8 mouse cellular contexts compared by ENCODE assay signal in genomic region chr13:43172036-43172713, GRCm38 (mm10). TPM values are rescaled to one million over a fixed set of nuclear protein-coding genes. Genes with fewer than 3 reads are reported as not detected.
A peak's percentile ranks its signal among the peaks of the same experiment; 100 is the strongest.
DNase-seq lines count a peak whose midpoint lies in the region; ATAC-seq and TF ChIP-seq lines count a peak whose summit lies in the region.

No protein-coding gene starts in this region.

- 40% methylated on average over 14 of the region's 14 CpGs for WGBS in hindbrain, postnatal 0 days
- 32% methylated on average over 14 of the region's 14 CpGs for WGBS in stomach, postnatal 0 days

- TF ChIP-seq EP300 in stomach, postnatal 0 days (optimal IDR thresholded peaks at IDR 0.05): no peak

- H3K9ac ChIP-seq in hindbrain, postnatal 0 days (replicated peaks; ENCODE audit: low read length): peak overlapping the region; percentile 63; the same call in 1 of the 2 replicates
- H3K9ac ChIP-seq in stomach, postnatal 0 days (ENCODE audit: low read length): no peak overlapping the region; the same call in 1 of the 2 replicates

- peak overlapping the region; percentile 80 for H3K4me3 ChIP-seq in gastrocnemius, adult 2 months
- peak overlapping the region; percentile 91 for H3K4me3 ChIP-seq in E14TG2a.4 (replicated peaks; ENCODE audit: low read length)
- H3K4me3 ChIP-seq in hindbrain, postnatal 0 days (ENCODE audit: low read length): peak overlapping the region; percentile 60
- peak overlapping the region; percentile 61 for H3K4me3 ChIP-seq in stomach, postnatal 0 days (ENCODE audit: low read depth, low read length)

- TF ChIP-seq CTCF in gastrocnemius, adult 2 months (IDR thresholded peaks at IDR 0.05): peak; percentile 9; the same call in 1 of the 2 replicates
- TF ChIP-seq CTCF in E14TG2a.4 (conservative IDR thresholded peaks at IDR 0.05; ENCODE audit: low read length): peak; percentile 18; the same call in 1 of the 2 replicates
- TF ChIP-seq CTCF in hindbrain, postnatal 0 days (IDR thresholded peaks at IDR 0.05; ENCODE audit: low read depth): peak; percentile 53
- TF ChIP-seq CTCF in stomach, postnatal 0 days (IDR thresholded peaks at IDR 0.05; ENCODE audit: low read depth): peak; percentile 64

- peak overlapping the region; percentile 96 for H3K27ac ChIP-seq in gastrocnemius, adult 2 months
- peak overlapping the region; percentile 83 for H3K27ac ChIP-seq in hindbrain, postnatal 0 days
- no peak overlapping the region for H3K27ac ChIP-seq in stomach, postnatal 0 days (replicated peaks)

- no peaks in the 10 kb centered on the region for H3K27me3 ChIP-seq in E14TG2a.4 (ENCODE audit: insufficient read depth, low read length)
- H3K27me3 ChIP-seq in hindbrain, postnatal 0 days (ENCODE audit: insufficient read depth, low read length): no peaks in the 10 kb centered on the region
- H3K27me3 ChIP-seq in stomach, postnatal 0 days (ENCODE audit: control insufficient read depth, insufficient read depth, low read length): no peaks in the 10 kb centered on the region

- peak overlapping the region; percentile 90 for H3K4me2 ChIP-seq in hindbrain, postnatal 0 days (ENCODE audit: low read depth, low read length)
- peak overlapping the region; percentile 79 for H3K4me2 ChIP-seq in stomach, postnatal 0 days (replicated peaks; ENCODE audit: low read depth)

- no peak for ATAC-seq in hindbrain, postnatal 0 days
- no peak for ATAC-seq in stomach, postnatal 0 days (ENCODE audit: low FRiP score, low TSS enrichment)

- H3K4me1 ChIP-seq in E14TG2a.4 (replicated peaks; ENCODE audit: low read depth, low read length): peaks cover 19% of the 10 kb centered on the region
- H3K4me1 ChIP-seq in hindbrain, postnatal 0 days (ENCODE audit: insufficient read depth, low read length): 0 out of 2 replicates have a peak, but pooled peaks cover 6% of the 10 kb centered on the region
- no peaks in the 10 kb centered on the region for H3K4me1 ChIP-seq in stomach, postnatal 0 days (replicated peaks; ENCODE audit: control insufficient read depth, insufficient read depth)

- H3K36me3 ChIP-seq in E14TG2a.4 (ENCODE audit: insufficient read depth, low read length): no peaks in the 10 kb centered on the region
- H3K36me3 ChIP-seq in hindbrain, postnatal 0 days (ENCODE audit: insufficient read depth, low read length): 0 out of 2 replicates have a peak, but pooled peaks cover 4% of the 10 kb centered on the region
- H3K36me3 ChIP-seq in stomach, postnatal 0 days (ENCODE audit: control insufficient read depth, insufficient read depth, low read length): 0 out of 2 replicates have a peak, but pooled peaks cover 4% of the 10 kb centered on the region

- no peak for DNase-seq in gastrocnemius, adult 2 months
- no peak for DNase-seq in gastrocnemius, postnatal 36 days
- DNase-seq in embryo, embryonic 10.5 days (ENCODE audit: low spot score): peak; percentile 66
- DNase-seq in hindbrain, postnatal 0 days (ENCODE audit: low spot score): peak; percentile 46
- peak; percentile 56 for DNase-seq in lung, postnatal 36 days
- peak; percentile 45 for DNase-seq in stomach, postnatal 0 days (ENCODE audit: low spot score)
- no peak for DNase-seq in frontal cortex, postnatal 25 days (ENCODE audit: low spot score in 2 of 2)

- 0 out of 2 replicates have a peak, but pooled peaks cover 4% of the 10 kb centered on the region for H3K9me3 ChIP-seq in E14TG2a.4 (ENCODE audit: low read length)
- no peaks in the 10 kb centered on the region for H3K9me3 ChIP-seq in hindbrain, postnatal 0 days (ENCODE audit: low read length)
- no peaks in the 10 kb centered on the region for H3K9me3 ChIP-seq in stomach, postnatal 0 days (ENCODE audit: control insufficient read depth, low read length)

- intact Hi-C loops in gastrocnemius, adult 2 months (cut with DNase I): loop anchor here (5.0 to 10.0 kb wide), 2 partner anchors 313 to 565 kb away; partner anchors contain the start of gene Ranbp9
- intact Hi-C loops in gastrocnemius, postnatal 36 days (cut with DNase I): loop anchor here (10.0 kb wide), 1 partner anchor 383 kb away; no protein-coding TSS in a partner anchor

RNA-seq across cellular contexts. Expression of gene Tbc1d7, which starts 0.9 kb away (rescaled TPM):
- 10 to 100 TPM; 20.7 to 29.4 TPM for total RNA-seq in gastrocnemius, adult 2 months (2021)
- total RNA-seq in gastrocnemius, postnatal 36 days (2021): 10 to 100 TPM; 26.0 to 26.4 TPM
- 39.9 and 42.7 TPM in 2 replicates for total RNA-seq in hindbrain, postnatal 0 days (2014; rRNA removed)
- 86.6 and 87.9 TPM in 2 replicates for polyA plus RNA-seq in hindbrain, postnatal 0 days (2015; fragmentation: Nextera tagmentation; extraction: Ambion mirVana)
- 30.9 and 31.3 TPM in 2 replicates for polyA plus RNA-seq in stomach, postnatal 0 days (2015; fragmentation: Nextera tagmentation; extraction: Ambion mirVana)

Comparison
In these comparisons a context has a peak if more than half of its experiments do, and no peak if none do; other contexts are left out.
1. DNase-seq: peak in embryo, embryonic 10.5 days (single experiment), hindbrain, postnatal 0 days (single experiment), lung, postnatal 36 days (single experiment) and stomach, postnatal 0 days (single experiment); none in gastrocnemius, adult 2 months (single experiment), gastrocnemius, postnatal 36 days (0 of 2) and frontal cortex, postnatal 25 days (0 of 2).
2. CTCF ChIP-seq: peak in every context shown above with its lines; median percentile 64 in stomach, postnatal 0 days; 53 in hindbrain, postnatal 0 days; 18 in E14TG2a.4; 9 in gastrocnemius, adult 2 months.
3. Peak in every context shown above with its lines, with median percentiles within 50 percentile points of each other: H3K4me3 ChIP-seq.